Mouse (Mus musculus) gastrocnemius, adult 2 months (tissue): ENCODE measurements around the gene Fgfbp1. TPM values are rescaled to one million over a fixed set of nuclear protein-coding genes. Genes with fewer than 3 reads are reported as not detected.

Experiments
- DNase-seq: peaks from one replicate; pipeline ENCODE4 v3.0.0; 2022
- H3K27ac ChIP-seq: fragments of 200-600 bp; 2 replicates; pipeline ENCODE4 v1.8.1; 2022; ENCODE audit warnings: mild to moderate bottlenecking
- H3K4me3 ChIP-seq: fragments of 200-600 bp; 2 replicates; pipeline ENCODE4 v1.8.1; 2022; ENCODE audit warnings: mild to moderate bottlenecking, moderate library complexity
- CTCF ChIP-seq: fragments of 200-600 bp; IDR thresholded peaks from 2 replicates; pipeline ENCODE4 v1.8.1; 2022; ENCODE audit warnings: antibody characterized with exemption, mild to moderate bottlenecking, moderate library complexity
- intact Hi-C: fragments of 180-260 bp; cut with DNase I; formaldehyde crosslinking; loops from one replicate; pipeline ENCODE4 v1.15.1; 2025
- long read RNA-seq, 2 experiments: library from polyadenylated mRNA; stranded (forward); transcript quantifications; one replicate each; pipeline ENCODE4 v2.0.0; 2021
- total RNA-seq, 2 experiments: library from RNA; stranded (reverse); gene quantifications; 2 replicates each; pipeline ENCODE4 v1.2.3; 2021

The Fgfbp1 gene
- total RNA-seq = 1 to 10 TPM; 4.0 to 5.4 TPM
- long read RNA-seq, experiment 1, partial matches to known transcripts = 0 of 5 reads
- long read RNA-seq, experiment 1, other reads (novel, unspliced or antisense) = 3 of 5 reads
- long read RNA-seq, experiment 2, partial matches to known transcripts = 0 of 7 reads
- long read RNA-seq, experiment 2, other reads (novel, unspliced or antisense) = 4 of 7 reads

- intact Hi-C loops = no loop called here
- DNase-seq = no peak
- H3K4me3 ChIP-seq = peak within 1 kb of the TSS; percentile 13; the same call in 1 of the 2 replicates
Measured at GRCm38 (mm10) chr5:43981620-43982019, at the start of gene Fgfbp1. Gene Fgfbp1, minus strand, starts transcription at chr5:43981779.

DNA sequence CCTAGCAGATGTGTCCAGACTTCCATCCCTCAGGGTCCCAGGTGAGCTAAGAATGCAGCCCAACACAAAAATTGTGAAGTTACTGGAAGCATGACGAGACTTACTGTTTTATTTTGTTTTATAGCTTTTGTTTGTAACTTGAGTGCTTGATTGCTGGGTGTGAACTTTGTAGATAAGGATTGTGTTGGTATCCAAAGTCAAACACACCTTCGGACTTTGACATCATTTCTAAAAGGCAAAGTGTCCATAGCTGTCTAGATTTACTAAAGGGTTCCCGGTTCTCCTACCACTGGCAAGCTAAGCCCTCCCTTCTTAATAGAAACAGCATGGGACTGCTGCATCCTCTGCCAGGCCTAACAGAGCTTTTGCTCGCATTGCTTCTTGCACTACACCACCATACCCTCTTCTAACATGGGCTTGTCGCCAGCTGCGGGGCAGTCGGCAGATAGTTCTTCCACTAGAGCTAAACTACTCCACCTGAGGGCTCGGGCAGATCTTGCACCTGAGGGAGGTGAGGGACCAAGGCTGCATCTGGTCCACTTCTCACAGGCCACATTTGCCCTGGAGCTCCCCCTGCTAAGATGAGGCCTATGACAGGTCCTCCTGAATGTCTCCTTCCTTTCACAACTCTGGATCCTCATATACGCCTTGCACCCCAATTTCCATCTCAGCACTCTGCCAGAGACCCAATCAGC lies 16.9 kb upstream of the Fgfbp1 start:
- Histone ChIP-seq H3K27ac (no peak overlapping the region), H3K4me3 (no peak overlapping the region)
- intact Hi-C loops = loop anchor here (10.0 kb wide), 1 partner anchor 104 kb away; no protein-coding TSS in a partner anchor
- no peak for DNase-seq
- TF ChIP-seq CTCF = no peak

More at GRCm38 (mm10) chr5:43981620-43982019, at the start of gene Fgfbp1:
- no peak for TF ChIP-seq CTCF
- no peak within 1 kb of the TSS for H3K27ac ChIP-seq

GRCm38 (mm10) chr5:43997626-43998025 lies 16.0 kb upstream of the Fgfbp1 start:
- H3K4me3 ChIP-seq = no peak overlapping the region
- intact Hi-C loops = loop anchor here (10.0 kb wide), 1 partner anchor 103 kb away; no protein-coding TSS in a partner anchor
- no peak overlapping the region for H3K27ac ChIP-seq
- no peak for TF ChIP-seq CTCF
- DNase-seq = no peak

GRCm38 (mm10) chr5:43996162-43996561 lies 14.6 kb upstream of the Fgfbp1 start:
- no peak for DNase-seq
- TF ChIP-seq CTCF = no peak
- intact Hi-C loops = loop anchor here (10.0 kb wide), 1 partner anchor 101 kb away; no protein-coding TSS in a partner anchor
- Histone ChIP-seq H3K27ac (no peak overlapping the region), H3K4me3 (no peak overlapping the region)

DNA sequence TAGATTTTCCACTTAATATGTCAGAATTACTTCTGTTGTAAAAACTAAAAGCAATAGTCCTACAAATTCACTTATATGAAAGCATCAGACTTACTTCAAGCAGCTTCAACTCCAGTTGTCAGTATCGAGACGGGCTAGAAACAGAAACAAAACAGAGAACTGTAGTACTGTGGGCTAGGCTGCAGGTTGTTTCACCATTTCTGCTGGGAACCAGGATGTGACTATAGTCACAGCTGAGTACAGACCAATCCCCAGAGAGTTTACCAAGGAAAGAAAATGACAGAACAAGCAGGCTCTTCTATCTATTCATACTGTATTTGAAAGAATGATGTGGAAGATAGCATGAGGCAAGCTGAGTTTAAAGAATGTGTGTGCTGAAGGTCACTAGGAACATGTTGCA lies 13.4 kb upstream of the Fgfbp1 start:
- DNase-seq = no peak
- intact Hi-C loops = loop anchor here (10.0 kb wide), 1 partner anchor 100 kb away; no protein-coding TSS in a partner anchor
- Histone ChIP-seq H3K4me3 (no peak overlapping the region), H3K27ac (no peak overlapping the region)
- no peak for TF ChIP-seq CTCF

DNA sequence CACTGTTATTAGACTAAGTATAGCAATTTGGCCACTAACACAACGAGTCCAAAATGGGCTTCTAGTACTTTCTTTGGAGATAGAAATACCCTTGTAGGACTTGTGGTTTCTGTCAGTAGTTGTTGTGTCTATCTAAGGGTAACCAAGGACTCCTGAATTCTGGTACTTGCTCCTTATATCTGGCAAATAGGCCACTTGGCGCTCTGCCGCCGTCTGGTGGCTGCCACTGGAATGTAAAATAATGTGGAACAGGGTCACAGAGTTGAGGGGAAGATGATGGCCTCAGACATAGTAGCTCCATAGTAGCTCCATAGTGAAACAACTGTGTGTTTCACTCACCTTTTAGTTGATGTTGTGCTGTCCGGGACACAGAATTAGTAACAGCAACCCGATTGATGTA lies 8.7 kb upstream of the Fgfbp1 start:
- Histone ChIP-seq H3K27ac (no peak overlapping the region), H3K4me3 (no peak overlapping the region)
- peak; percentile 63 for DNase-seq
- TF ChIP-seq CTCF = peak; percentile 75
- intact Hi-C loops = loop anchor here (1.0 to 10.0 kb wide), 2 partner anchors 96 to 149 kb away; no protein-coding TSS in a partner anchor

DNA sequence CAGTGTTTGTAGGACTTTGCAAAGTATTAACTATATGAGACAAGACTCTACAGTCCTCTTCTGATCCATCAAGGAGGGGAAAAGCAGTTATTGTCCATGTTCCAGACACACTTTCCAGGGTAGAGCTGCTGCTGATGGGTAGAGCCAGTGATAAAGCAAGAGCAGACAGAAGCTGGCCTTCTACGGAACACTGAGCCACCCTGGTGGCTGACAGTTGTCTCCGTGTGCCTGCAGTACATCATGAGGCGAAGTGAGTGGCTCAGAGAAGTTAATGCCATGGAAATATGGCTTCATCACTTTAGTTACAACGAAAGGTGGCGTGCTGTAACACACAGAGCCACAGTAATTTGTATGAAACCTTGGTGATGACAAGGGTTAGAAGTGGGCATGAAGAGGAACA lies 7.4 kb upstream of the Fgfbp1 start:
- intact Hi-C loops = loop anchor here (5.0 kb wide), 1 partner anchor 67 kb away; no protein-coding TSS in a partner anchor
- no peak for DNase-seq
- H3K27ac ChIP-seq = no peak overlapping the region
- 0 out of 2 replicates have a peak, but pooled peaks have one; percentile 10 for TF ChIP-seq CTCF
- H3K4me3 ChIP-seq = no peak overlapping the region

- Histone ChIP-seq H3K27ac (no peak overlapping the region), H3K4me3 (no peak overlapping the region)
- intact Hi-C loops = loop anchor here (5.0 kb wide), 1 partner anchor 64 kb away; no protein-coding TSS in a partner anchor
- DNase-seq = no peak
- TF ChIP-seq CTCF = no peak
Measured at GRCm38 (mm10) chr5:43986212-43986611, 4.6 kb upstream of the Fgfbp1 start.

DNA sequence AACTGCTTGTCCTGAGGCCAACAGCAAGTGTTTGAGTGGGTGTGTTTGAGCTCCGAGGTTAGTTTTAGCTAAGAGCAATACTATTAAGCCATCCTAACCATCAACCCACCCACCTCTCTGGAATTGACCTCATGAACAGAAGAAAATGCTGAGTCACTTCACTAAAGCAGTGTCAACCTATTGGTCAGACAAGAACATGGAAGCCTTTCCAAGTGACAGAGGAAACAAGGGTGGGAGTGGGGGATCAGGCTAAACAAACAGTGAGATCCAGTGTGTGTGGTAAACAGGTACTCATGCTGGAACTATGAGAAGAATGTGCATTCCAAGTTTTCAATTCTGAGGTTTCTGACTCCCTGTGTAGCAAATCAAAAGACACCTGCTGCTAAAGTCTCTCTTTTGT lies 1.3 kb upstream of the Fgfbp1 start:
- no peak overlapping the region for H3K4me3 ChIP-seq
- TF ChIP-seq CTCF = no peak
- H3K27ac ChIP-seq = no peak overlapping the region
- DNase-seq = no peak
- intact Hi-C loops = no loop called here

DNA sequence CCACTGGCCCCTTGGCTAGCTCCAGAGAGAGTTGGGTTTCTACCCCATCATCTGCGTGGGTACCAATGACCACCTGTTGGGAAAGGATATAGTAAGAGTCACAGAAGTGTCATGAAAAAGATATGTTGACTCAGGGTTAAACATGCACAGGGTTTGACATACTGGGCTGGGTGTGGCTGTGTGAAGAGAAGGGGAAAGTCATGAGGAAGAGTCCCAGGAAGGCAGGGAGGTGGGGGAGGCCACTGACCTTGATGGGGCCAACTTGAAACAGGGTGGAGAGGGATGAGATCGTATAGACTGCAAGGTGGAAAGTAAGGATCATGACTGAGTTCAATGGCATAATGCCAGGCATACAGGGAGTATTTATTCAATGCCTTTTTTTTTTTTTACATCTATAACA lies 1.2 kb downstream of the Fgfbp1 start:
- intact Hi-C loops = no loop called here
- no peak for TF ChIP-seq CTCF
- Histone ChIP-seq H3K4me3 (peak overlapping the region; percentile 13; the same call in 1 of the 2 replicates), H3K27ac (no peak overlapping the region)
- no peak for DNase-seq

DNA sequence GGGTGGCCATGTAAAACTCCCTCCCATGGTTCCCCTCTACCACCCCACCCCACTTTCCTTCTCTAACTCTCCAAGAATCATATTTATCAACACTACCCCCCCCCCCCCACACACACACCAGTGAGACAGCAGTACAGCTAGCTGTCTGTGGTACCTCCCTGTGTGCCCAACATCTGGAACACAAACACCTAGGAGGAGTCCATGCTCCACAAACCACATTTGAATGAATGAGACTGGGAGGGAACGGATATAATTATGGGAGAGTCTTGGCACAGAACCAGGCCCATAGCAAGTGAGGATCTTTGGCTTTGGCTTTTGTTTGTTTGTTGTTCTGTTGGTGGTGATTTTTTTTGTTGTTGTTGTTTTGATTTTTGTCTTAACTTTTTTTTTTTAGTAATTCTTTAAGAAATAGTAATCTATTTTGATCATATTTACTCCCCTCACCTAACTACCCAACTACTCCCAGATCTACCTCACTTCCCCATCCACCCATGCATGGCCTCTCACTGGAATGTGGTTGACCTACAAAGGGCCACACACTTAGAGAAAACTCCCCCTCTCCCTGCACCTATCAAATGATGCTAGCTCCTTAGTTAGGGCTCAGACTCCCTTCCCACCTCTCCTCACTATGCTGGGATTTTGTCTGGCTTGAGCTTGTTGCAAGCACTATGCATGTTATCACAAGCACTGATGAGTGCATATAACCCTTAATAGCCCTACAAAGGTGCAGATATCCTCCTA lies 4.6 kb downstream of the Fgfbp1 start:
- no peak for DNase-seq
- no peak for TF ChIP-seq CTCF
- H3K27ac ChIP-seq = no peak overlapping the region
- intact Hi-C loops = no loop called here
- no peak overlapping the region for H3K4me3 ChIP-seq

DNA sequence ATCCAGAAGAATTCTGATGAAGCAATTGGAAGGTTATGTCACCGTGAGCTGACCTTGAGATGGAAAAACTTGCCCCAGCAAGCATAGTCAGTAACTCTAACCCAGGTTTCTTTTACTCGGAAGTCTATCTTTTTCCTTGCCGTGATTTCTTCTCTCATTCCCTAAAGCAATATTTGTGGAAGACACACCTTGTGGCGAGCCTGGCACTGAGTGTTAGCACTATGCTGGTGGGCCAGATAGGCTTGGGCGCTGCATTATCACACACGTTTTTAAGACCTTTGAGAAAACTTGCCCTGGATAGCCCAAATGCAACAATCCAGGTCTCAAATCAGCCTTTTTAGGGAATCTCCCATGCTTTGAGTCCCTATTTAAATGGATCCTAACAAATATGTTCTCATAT lies 7.4 kb downstream of the Fgfbp1 start:
- Histone ChIP-seq H3K4me3 (no peak overlapping the region), H3K27ac (no peak overlapping the region)
- no peak for DNase-seq
- TF ChIP-seq CTCF = no peak
- intact Hi-C loops = no loop called here

DNA sequence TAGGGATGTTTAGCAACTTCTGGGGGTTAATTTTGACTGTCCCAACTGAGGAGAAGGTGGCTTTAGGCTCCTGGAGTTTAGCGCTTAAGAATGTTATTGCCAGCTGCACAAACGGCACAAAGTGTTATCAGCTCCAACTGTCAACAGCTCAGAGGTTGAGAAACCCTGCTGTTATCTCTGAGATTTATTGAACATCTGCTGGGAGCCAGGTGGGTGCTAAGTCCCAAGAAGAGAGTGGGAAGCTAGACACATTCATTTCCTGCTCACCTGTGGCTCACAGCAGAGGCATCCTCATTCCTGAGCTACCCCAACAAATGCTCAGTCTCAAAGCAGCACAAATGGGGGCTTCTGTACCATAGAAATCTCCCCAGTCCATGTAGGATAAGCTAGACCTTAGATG lies 10.4 kb downstream of the Fgfbp1 start:
- H3K27ac ChIP-seq = no peak overlapping the region

More for the DNA sequence above, 10.4 kb downstream of the Fgfbp1 start:
- DNase-seq = no peak
- intact Hi-C loops = no loop called here
- no peak overlapping the region for H3K4me3 ChIP-seq
- no peak for TF ChIP-seq CTCF
